Mouse (Mus musculus): ENCODE measurements at regions not wholly inside any gene's neighbourhood (a gene's known extent, or its start where the extent isn't known, plus 50 kb on each side); places are given as distances from the start of the nearest gene placed in this dataset.
A peak's percentile ranks its signal among the peaks of the same experiment; 100 is the strongest.

DNA sequence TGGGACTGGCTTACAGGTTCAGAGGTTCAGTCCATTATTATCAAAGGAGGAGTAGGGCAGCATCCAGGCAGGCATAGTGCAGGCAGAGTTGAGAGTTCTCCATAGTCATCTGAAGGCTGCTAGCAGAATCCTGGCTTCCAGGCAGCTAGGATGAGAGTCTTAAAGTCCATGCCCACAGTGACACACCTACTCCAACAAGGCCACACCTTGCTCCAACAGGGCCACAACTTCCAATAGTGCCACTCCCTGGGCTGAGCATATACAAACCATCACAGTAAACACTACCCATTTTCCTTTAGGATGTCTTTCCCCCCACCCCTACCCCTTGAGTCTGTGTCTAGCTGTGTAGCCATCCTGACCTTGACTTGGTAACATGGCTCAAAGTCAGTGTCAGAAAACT, 78.8 kb upstream of the Ppp1r12a start:
- Histone ChIP-seq H3K9ac (ENCODE audit: low read length) (no peak overlapping the region), H3K36me3 (ENCODE audit: control insufficient read depth, insufficient read depth) (no peaks in the 10 kb centered on the region), H3K4me1 (ENCODE audit: control insufficient read depth, insufficient read depth, low read length) (peaks cover 3% of the 10 kb centered on the region; the same call in 1 of the 2 replicates), H3K27me3 (ENCODE audit: control insufficient read depth, insufficient read depth, low read length) (no peaks in the 10 kb centered on the region), H3K4me2 (ENCODE audit: low read depth, low read length) (no peak overlapping the region), H3K9me3 (replicated peaks; ENCODE audit: control insufficient read depth, low read length) (no peaks in the 10 kb centered on the region), H3K4me3 (ENCODE audit: low read length) (no peak overlapping the region), H3K27ac (ENCODE audit: low read length) (no peak overlapping the region)
- no peak for ATAC-seq (replicated peaks; ENCODE audit: extremely low read depth, insufficient read depth, low FRiP score)

DNA sequence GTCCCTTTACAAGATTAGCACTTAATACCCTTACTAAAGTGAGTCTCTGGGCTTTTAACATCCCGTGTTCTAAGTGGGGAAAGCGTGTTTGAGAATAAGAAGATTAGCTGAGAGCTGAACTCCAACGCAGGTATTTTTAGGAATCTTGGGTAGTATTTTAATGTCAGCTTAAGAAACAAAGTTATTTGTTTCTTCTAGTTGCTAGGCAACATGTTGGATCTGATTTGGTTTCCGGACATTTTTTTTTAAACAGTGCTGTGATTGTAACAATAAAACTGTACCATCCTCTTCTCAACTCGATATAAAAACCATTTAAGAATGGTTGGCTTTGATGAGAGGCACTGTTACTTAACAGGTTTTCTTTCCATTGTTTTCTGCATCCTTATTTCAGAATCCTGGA, 86.8 kb upstream of the Ppp1r12a start:
- peaks cover 11% of the 10 kb centered on the region for H3K4me1 ChIP-seq (ENCODE audit: control insufficient read depth, insufficient read depth, low read length)
- no peak overlapping the region for H3K4me3 ChIP-seq (ENCODE audit: low read length)
- H3K36me3 ChIP-seq (ENCODE audit: control insufficient read depth, insufficient read depth) = no peaks in the 10 kb centered on the region
- ATAC-seq (replicated peaks; ENCODE audit: extremely low read depth, insufficient read depth, low FRiP score) = no peak
- no peaks in the 10 kb centered on the region for H3K9me3 ChIP-seq (replicated peaks; ENCODE audit: control insufficient read depth, low read length)
- H3K9ac ChIP-seq (ENCODE audit: low read length) = no peak overlapping the region
- H3K4me2 ChIP-seq (ENCODE audit: low read depth, low read length) = no peak overlapping the region
- no peak overlapping the region for H3K27ac ChIP-seq (ENCODE audit: low read length)
- 46% methylated on average over 5 of the region's 5 CpGs for WGBS
- no peaks in the 10 kb centered on the region for H3K27me3 ChIP-seq (ENCODE audit: control insufficient read depth, insufficient read depth, low read length)

GRCm38 (mm10) chr10:108073828-108074227, 88.2 kb upstream of the Ppp1r12a start:
- H3K27me3 ChIP-seq (ENCODE audit: control insufficient read depth, insufficient read depth, low read length) = no peaks in the 10 kb centered on the region
- ATAC-seq (replicated peaks; ENCODE audit: extremely low read depth, insufficient read depth, low FRiP score) = no peak
- WGBS = 88% methylated on average over 4 of the region's 4 CpGs
- peaks cover 11% of the 10 kb centered on the region for H3K4me1 ChIP-seq (ENCODE audit: control insufficient read depth, insufficient read depth, low read length)
- H3K27ac ChIP-seq (ENCODE audit: low read length) = no peak overlapping the region
- no peak overlapping the region for H3K9ac ChIP-seq (ENCODE audit: low read length)
- no peaks in the 10 kb centered on the region for H3K36me3 ChIP-seq (ENCODE audit: control insufficient read depth, insufficient read depth)
- H3K9me3 ChIP-seq (replicated peaks; ENCODE audit: control insufficient read depth, low read length) = no peaks in the 10 kb centered on the region
- no peak overlapping the region for H3K4me3 ChIP-seq (ENCODE audit: low read length)
- no peak overlapping the region for H3K4me2 ChIP-seq (ENCODE audit: low read depth, low read length)

DNA sequence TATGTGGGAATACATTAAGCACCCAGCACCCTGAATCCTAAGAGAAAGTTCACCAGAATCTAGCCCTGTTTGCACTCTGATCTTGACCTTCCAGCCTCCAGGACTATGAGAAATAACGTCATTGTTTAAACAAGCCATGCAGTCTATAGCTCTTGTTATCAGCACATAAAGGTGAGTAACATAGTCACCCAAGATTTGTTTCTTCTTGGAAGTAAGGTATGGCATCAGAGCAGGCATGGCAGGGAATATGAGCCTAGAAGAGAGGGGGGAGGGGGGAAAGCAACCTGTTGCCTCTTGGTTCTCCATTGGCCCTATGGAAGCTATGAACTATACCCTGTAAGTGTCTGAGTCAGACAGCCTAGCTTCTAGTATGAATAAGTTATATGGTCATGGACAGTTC, 89.8 kb upstream of the Ppp1r12a start:
- no peaks in the 10 kb centered on the region for H3K36me3 ChIP-seq (ENCODE audit: control insufficient read depth, insufficient read depth)
- ATAC-seq (replicated peaks; ENCODE audit: extremely low read depth, insufficient read depth, low FRiP score) = no peak
- no peak overlapping the region for H3K9ac ChIP-seq (ENCODE audit: low read length)
- WGBS = 89% methylated on average over 1 of the region's 1 CpGs
- H3K27ac ChIP-seq (ENCODE audit: low read length) = no peak overlapping the region
- no peak overlapping the region for H3K4me3 ChIP-seq (ENCODE audit: low read length)
- H3K4me1 ChIP-seq (ENCODE audit: control insufficient read depth, insufficient read depth, low read length) = peaks cover 11% of the 10 kb centered on the region
- H3K9me3 ChIP-seq (replicated peaks; ENCODE audit: control insufficient read depth, low read length) = no peaks in the 10 kb centered on the region
- H3K4me2 ChIP-seq (ENCODE audit: low read depth, low read length) = no peak overlapping the region
- H3K27me3 ChIP-seq (ENCODE audit: control insufficient read depth, insufficient read depth, low read length) = no peaks in the 10 kb centered on the region

- H3K27ac ChIP-seq (ENCODE audit: low read length) = no peak overlapping the region
- no peaks in the 10 kb centered on the region for H3K9me3 ChIP-seq (replicated peaks; ENCODE audit: control insufficient read depth, low read length)
- H3K9ac ChIP-seq (ENCODE audit: low read length) = no peak overlapping the region
- H3K36me3 ChIP-seq (ENCODE audit: control insufficient read depth, insufficient read depth) = no peaks in the 10 kb centered on the region
- 61% methylated on average over 2 of the region's 2 CpGs for WGBS
- H3K4me3 ChIP-seq (ENCODE audit: low read length) = no peak overlapping the region
- no peaks in the 10 kb centered on the region for H3K27me3 ChIP-seq (ENCODE audit: control insufficient read depth, insufficient read depth, low read length)
- H3K4me2 ChIP-seq (ENCODE audit: low read depth, low read length) = no peak overlapping the region
- peaks cover 13% of the 10 kb centered on the region for H3K4me1 ChIP-seq (ENCODE audit: control insufficient read depth, insufficient read depth, low read length)
- no peak for ATAC-seq (replicated peaks; ENCODE audit: extremely low read depth, insufficient read depth, low FRiP score)
Measured at GRCm38 (mm10) chr10:108071424-108071823, 90.6 kb upstream of the Ppp1r12a start.

GRCm38 (mm10) chr10:108067723-108068122, 94.3 kb upstream of the Ppp1r12a start:
- no peak for ATAC-seq (replicated peaks; ENCODE audit: extremely low read depth, insufficient read depth, low FRiP score)

GRCm38 (mm10) chr10:108066241-108066640, 95.8 kb upstream of the Ppp1r12a start:
- peak overlapping the region; percentile 65 for H3K27ac ChIP-seq (ENCODE audit: low read length)
- H3K4me2 ChIP-seq (ENCODE audit: low read depth, low read length) = peak overlapping the region; percentile 8; the same call in 1 of the 2 replicates
- peak; percentile 94 for ATAC-seq (replicated peaks; ENCODE audit: extremely low read depth, insufficient read depth, low FRiP score)
- 47% methylated on average over 8 of the region's 8 CpGs for WGBS
- H3K4me1 ChIP-seq (ENCODE audit: control insufficient read depth, insufficient read depth, low read length) = peaks cover 8% of the 10 kb centered on the region; the same call in 1 of the 2 replicates
- no peaks in the 10 kb centered on the region for H3K36me3 ChIP-seq (ENCODE audit: control insufficient read depth, insufficient read depth)
- H3K9me3 ChIP-seq (replicated peaks; ENCODE audit: control insufficient read depth, low read length) = no peaks in the 10 kb centered on the region
- no peak overlapping the region for H3K9ac ChIP-seq (ENCODE audit: low read length)
- H3K27me3 ChIP-seq (ENCODE audit: control insufficient read depth, insufficient read depth, low read length) = no peaks in the 10 kb centered on the region
- no peak overlapping the region for H3K4me3 ChIP-seq (ENCODE audit: low read length)

More at GRCm38 (mm10) chr10:108067723-108068122, 94.3 kb upstream of the Ppp1r12a start:
- 60% methylated on average over 10 of the region's 10 CpGs for WGBS
- peaks cover 8% of the 10 kb centered on the region; the same call in 1 of the 2 replicates for H3K4me1 ChIP-seq (ENCODE audit: control insufficient read depth, insufficient read depth, low read length)
- no peaks in the 10 kb centered on the region for H3K36me3 ChIP-seq (ENCODE audit: control insufficient read depth, insufficient read depth)
- no peak overlapping the region for H3K9ac ChIP-seq (ENCODE audit: low read length)
- no peak overlapping the region for H3K4me2 ChIP-seq (ENCODE audit: low read depth, low read length)
- no peak overlapping the region for H3K27ac ChIP-seq (ENCODE audit: low read length)
- H3K27me3 ChIP-seq (ENCODE audit: control insufficient read depth, insufficient read depth, low read length) = no peaks in the 10 kb centered on the region
- H3K9me3 ChIP-seq (replicated peaks; ENCODE audit: control insufficient read depth, low read length) = no peaks in the 10 kb centered on the region
- no peak overlapping the region for H3K4me3 ChIP-seq (ENCODE audit: low read length)

DNA sequence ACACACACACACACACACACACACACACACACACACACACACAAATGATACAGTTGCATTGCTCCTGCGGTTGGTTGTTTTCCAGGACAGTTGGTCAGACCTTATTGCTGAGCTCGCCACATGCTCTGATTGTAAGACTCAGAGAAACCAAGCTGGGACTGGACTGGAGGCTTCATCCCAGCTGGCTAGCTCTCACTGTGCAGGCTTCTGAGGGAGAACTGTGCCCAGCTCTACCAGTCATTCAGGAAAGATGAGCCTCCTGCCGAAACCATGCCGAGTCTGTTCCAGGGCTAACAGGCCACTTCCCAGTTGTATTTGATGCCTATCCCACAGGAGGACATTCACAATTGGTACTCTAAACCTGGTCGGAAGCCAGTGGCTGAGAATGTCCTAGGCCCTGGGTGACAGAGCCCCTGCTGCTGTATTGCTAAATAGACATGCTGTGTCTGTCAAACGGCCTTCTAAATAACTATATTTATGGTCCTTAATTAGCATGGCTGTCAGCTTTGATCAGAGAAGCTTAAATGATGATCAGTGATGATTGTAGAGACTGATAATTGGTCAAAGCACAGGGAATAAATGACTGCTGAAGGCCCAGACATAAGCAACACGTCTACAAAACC, 100.1 kb upstream of the Ppp1r12a start:
- 68% methylated on average over 7 of the region's 7 CpGs for WGBS
- no peak overlapping the region for H3K4me3 ChIP-seq (ENCODE audit: low read length)
- H3K9me3 ChIP-seq (replicated peaks; ENCODE audit: control insufficient read depth, low read length) = no peaks in the 10 kb centered on the region
- H3K4me1 ChIP-seq (ENCODE audit: control insufficient read depth, insufficient read depth, low read length) = peaks cover 10% of the 10 kb centered on the region; the same call in 1 of the 2 replicates
- H3K9ac ChIP-seq (ENCODE audit: low read length) = no peak overlapping the region
- no peaks in the 10 kb centered on the region for H3K27me3 ChIP-seq (ENCODE audit: control insufficient read depth, insufficient read depth, low read length)
- ATAC-seq (replicated peaks; ENCODE audit: extremely low read depth, insufficient read depth, low FRiP score) = no peak
- H3K36me3 ChIP-seq (ENCODE audit: control insufficient read depth, insufficient read depth) = no peaks in the 10 kb centered on the region
- no peak overlapping the region for H3K27ac ChIP-seq (ENCODE audit: low read length)
- no peak overlapping the region for H3K4me2 ChIP-seq (ENCODE audit: low read depth, low read length)

- H3K36me3 ChIP-seq (ENCODE audit: control insufficient read depth, insufficient read depth) = no peaks in the 10 kb centered on the region
- H3K27ac ChIP-seq (ENCODE audit: low read length) = no peak overlapping the region
- H3K4me1 ChIP-seq (ENCODE audit: control insufficient read depth, insufficient read depth, low read length) = 0 out of 2 replicates have a peak, but pooled peaks cover 2% of the 10 kb centered on the region
- H3K4me3 ChIP-seq (ENCODE audit: low read length) = no peak overlapping the region
- WGBS = 39% methylated on average over 3 of the region's 3 CpGs
- no peak overlapping the region for H3K9ac ChIP-seq (ENCODE audit: low read length)
- ATAC-seq (replicated peaks; ENCODE audit: extremely low read depth, insufficient read depth, low FRiP score) = no peak
- no peaks in the 10 kb centered on the region for H3K9me3 ChIP-seq (replicated peaks; ENCODE audit: control insufficient read depth, low read length)
- H3K4me2 ChIP-seq (ENCODE audit: low read depth, low read length) = no peak overlapping the region
- no peaks in the 10 kb centered on the region for H3K27me3 ChIP-seq (ENCODE audit: control insufficient read depth, insufficient read depth, low read length)
Measured at GRCm38 (mm10) chr10:108060554-108060953, 101.4 kb upstream of the Ppp1r12a start.

All from heart, embryonic 16.5 days (tissue).